Mouse (Mus musculus) kidney, adult 2 months (tissue): Measurements from ENCODE around the gene Prkg1. TPM values are rescaled to one million over a fixed set of nuclear protein-coding genes. Genes with fewer than 3 reads are reported as not detected.

ENCODE experiments used
- DNase-seq: peaks from one replicate; pipeline ENCODE4 v3.0.0; 2021
- H3K27ac ChIP-seq: fragments of 200-500 bp; 2 replicates; pipeline ENCODE4 v1.5.1; 2012; ENCODE audit warnings: low read depth, low read length, control low read depth, inconsistent platforms; ENCODE audit not compliant: insufficient read depth
- H3K27me3 ChIP-seq: fragments of 200-500 bp; replicated peaks from 2 replicates; pipeline ENCODE4 v1.6.1; 2012; ENCODE audit warnings: mild to moderate bottlenecking, moderate library complexity, low read length, inconsistent platforms; ENCODE audit not compliant: control insufficient read depth, insufficient read depth
- H3K36me3 ChIP-seq: fragments of 200-500 bp; 2 replicates; pipeline ENCODE4 v1.6.1; 2012; ENCODE audit warnings: mild to moderate bottlenecking, moderate library complexity, low read length, inconsistent platforms; ENCODE audit not compliant: control insufficient read depth, insufficient read depth
- H3K4me1 ChIP-seq: fragments of 200-500 bp; 2 replicates; pipeline ENCODE4 v1.6.1; 2011; ENCODE audit warnings: low read length; ENCODE audit not compliant: control insufficient read depth, insufficient read depth
- H3K4me3 ChIP-seq: fragments of 200-500 bp; 2 replicates; pipeline ENCODE4 v1.5.1; 2011; ENCODE audit warnings: mild to moderate bottlenecking, low read depth, low read length, control low read depth; ENCODE audit not compliant: insufficient read depth
- CTCF ChIP-seq: fragments of 200-500 bp; conservative IDR thresholded peaks from 2 replicates; pipeline ENCODE4 v1.5.1; 2011; ENCODE audit warnings: low read depth, mild to moderate bottlenecking, control low read depth, low read length, moderate library complexity, mixed read lengths; ENCODE audit not compliant: insufficient read depth, insufficient read length
- POLR2A ChIP-seq: fragments of 200-500 bp; IDR thresholded peaks from one replicate; pipeline ENCODE4 v1.6.1; 2011; ENCODE audit warnings: low read depth, low read length, control low read depth
- WGBS: fragments of 180-500 bp; shearing (Covaris S2); methylation state at CpG from one replicate; pipeline ENCODE4 v1.1.7; 2018; 5-methylcytosine and 5-hydroxymethylcytosine counted together
- polyA plus RNA-seq: library from polyadenylated mRNA; depleted of rRNA; stranded (reverse); fragments of >200 nt; gene quantifications from 2 replicates; pipeline ENCODE4 v1.2.3, GENCODE M21; 2012

Gene Prkg1
- polyA plus RNA-seq, 1 experiment, result 1.7 TPM

GRCm38 (mm10) chr19:31564329-31564728 lies 200.5 kb downstream of the Prkg1 start:
- no peaks in the 10 kb centered on the region for H3K27me3 ChIP-seq
- whole genome bisulfite sequencing, result 95% methylated on average over 4 of the region's 4 CpGs

GRCm38 (mm10) chr19:31546063-31546462 lies 218.8 kb downstream of the Prkg1 start:
- Histone ChIP-seq H3K27ac (no peak overlapping the region), H3K27me3 (no peaks in the 10 kb centered on the region), H3K4me1 (no peaks in the 10 kb centered on the region), H3K4me3 (no peak overlapping the region), H3K36me3 (no peaks in the 10 kb centered on the region)
- no peak for DNase-seq
- WGBS, result 64% methylated on average over 5 of the region's 5 CpGs
- TF ChIP-seq CTCF (no peak), POLR2A (no peak)

More at GRCm38 (mm10) chr19:31564329-31564728, 200.5 kb downstream of the Prkg1 start:
- Histone ChIP-seq H3K4me3 (no peak overlapping the region), H3K27ac (no peak overlapping the region), H3K36me3 (no peaks in the 10 kb centered on the region), H3K4me1 (no peaks in the 10 kb centered on the region)
- TF ChIP-seq CTCF, result no peak
- TF ChIP-seq POLR2A, result no peak
- DNase-seq, result no peak

GRCm38 (mm10) chr19:31531249-31531740 lies 233.5 kb downstream of the Prkg1 start:
- no peaks in the 10 kb centered on the region for H3K4me1 ChIP-seq
- TF ChIP-seq POLR2A (no peak), CTCF (no peak)
- H3K4me3 ChIP-seq, result no peak overlapping the region
- 13% methylated on average over 7 of the region's 7 CpGs for WGBS
- peak; percentile 51 for DNase-seq
- H3K27ac ChIP-seq, result peak overlapping the region; percentile 24
- H3K36me3 ChIP-seq, result no peaks in the 10 kb centered on the region
- no peaks in the 10 kb centered on the region for H3K27me3 ChIP-seq

- Histone ChIP-seq H3K4me3 (no peak overlapping the region), H3K36me3 (no peaks in the 10 kb centered on the region), H3K4me1 (no peaks in the 10 kb centered on the region), H3K27ac (peak overlapping the region; percentile 24), H3K27me3 (no peaks in the 10 kb centered on the region)
- TF ChIP-seq POLR2A, result no peak
- TF ChIP-seq CTCF, result no peak
- WGBS, result 29% methylated on average over 5 of the region's 5 CpGs
- DNase-seq, result peak; percentile 85
These were observed 234.2 kb downstream of the Prkg1 start for GRCm38 (mm10) chr19:31530616-31531015.

GRCm38 (mm10) chr19:31529890-31530289 lies 234.9 kb downstream of the Prkg1 start:
- Histone ChIP-seq H3K4me1 (no peaks in the 10 kb centered on the region), H3K27me3 (no peaks in the 10 kb centered on the region), H3K4me3 (no peak overlapping the region), H3K36me3 (no peaks in the 10 kb centered on the region), H3K27ac (peak overlapping the region; percentile 74)
- DNase-seq, result peak; percentile 54
- 40% methylated on average over 4 of the region's 4 CpGs for WGBS
- TF ChIP-seq POLR2A (no peak), CTCF (no peak)

GRCm38 (mm10) chr19:31514490-31514889 lies 250.3 kb downstream of the Prkg1 start:
- no peaks in the 10 kb centered on the region for H3K27me3 ChIP-seq
- no peaks in the 10 kb centered on the region for H3K36me3 ChIP-seq
- TF ChIP-seq POLR2A, result no peak
- TF ChIP-seq CTCF, result no peak
- DNase-seq, result no peak
- H3K4me1 ChIP-seq, result no peaks in the 10 kb centered on the region
- H3K27ac ChIP-seq, result no peak overlapping the region
- 89% methylated on average over 2 of the region's 2 CpGs for WGBS
- H3K4me3 ChIP-seq, result no peak overlapping the region

GRCm38 (mm10) chr19:31507831-31508230 lies 257.0 kb downstream of the Prkg1 start:
- TF ChIP-seq POLR2A, result no peak
- no peak for TF ChIP-seq CTCF
- H3K4me1 ChIP-seq, result no peaks in the 10 kb centered on the region
- no peak overlapping the region for H3K27ac ChIP-seq
- WGBS, result 62% methylated on average over 3 of the region's 3 CpGs
- H3K36me3 ChIP-seq, result no peaks in the 10 kb centered on the region
- H3K4me3 ChIP-seq, result no peak overlapping the region
- DNase-seq, result no peak
- no peaks in the 10 kb centered on the region; the same call in 1 of the 2 replicates for H3K27me3 ChIP-seq

- DNase-seq, result no peak
- TF ChIP-seq POLR2A (no peak), CTCF (no peak)
- no peaks in the 10 kb centered on the region; the same call in 1 of the 2 replicates for H3K27me3 ChIP-seq
- no peaks in the 10 kb centered on the region for H3K36me3 ChIP-seq
- no peak overlapping the region for H3K27ac ChIP-seq
- H3K4me1 ChIP-seq, result no peaks in the 10 kb centered on the region
- WGBS, result 92% methylated on average over 2 of the region's 2 CpGs
- H3K4me3 ChIP-seq, result no peak overlapping the region
These were observed 258.5 kb downstream of the Prkg1 start for GRCm38 (mm10) chr19:31506296-31506695.
